Mouse (Mus musculus): ENCODE results near the gene Atp1b1.

- no peak for TF ChIP-seq POLR2A (IDR thresholded peaks at IDR 0.05; ENCODE audit: low read depth, low read length)
- TF ChIP-seq CTCF (IDR thresholded peaks at IDR 0.05; ENCODE audit: borderline replicate concordance, insufficient read depth, low read length) = no peak
Measured at GRCm38 (mm10) chr1:164395131-164395780, 62.9 kb downstream of the Atp1b1 start.
